Mouse (Mus musculus) hindbrain, embryonic 10.5 days (tissue): ENCODE measurements around the gene Gm3187. TPM values are rescaled to one million over a fixed set of nuclear protein-coding genes. Genes with fewer than 3 reads are reported as not detected.
"Not testable (repeated sequence)": the region's sequence is repeated elsewhere in the genome, so short reads cannot be mapped to it uniquely, and the experiment has no call there.

ENCODE experiments used
- DNase-seq: peaks from one replicate; pipeline ENCODE4 v3.0.0-alpha.2; 2017; ENCODE audit warnings: low spot score
- H3K27ac ChIP-seq: fragments of 300-500 bp; sonication (generic); 2 replicates; pipeline ENCODE4 v1.5.1; 2016; ENCODE audit warnings: mild to moderate bottlenecking, moderate library complexity
- H3K27me3 ChIP-seq: fragments of 300-500 bp; sonication (generic); 2 replicates; pipeline ENCODE4 v1.6.1; 2016; ENCODE audit warnings: mild to moderate bottlenecking; ENCODE audit not compliant: poor library complexity, insufficient read depth, severe bottlenecking
- H3K36me3 ChIP-seq: fragments of 300-500 bp; sonication (generic); 2 replicates; pipeline ENCODE4 v1.6.1; 2016; ENCODE audit warnings: mild to moderate bottlenecking, moderate library complexity
- H3K4me1 ChIP-seq: fragments of 300-500 bp; sonication (generic); replicated peaks from 2 replicates; pipeline ENCODE4 v1.6.1; 2016; ENCODE audit warnings: mild to moderate bottlenecking
- H3K4me3 ChIP-seq: fragments of 300-500 bp; sonication (generic); 2 replicates; pipeline ENCODE4 v1.5.1; 2016; ENCODE audit warnings: mild to moderate bottlenecking, moderate library complexity
- H3K9me3 ChIP-seq: fragments of 300-500 bp; sonication (generic); 2 replicates; pipeline ENCODE4 v1.6.1; 2016; ENCODE audit warnings: mild to moderate bottlenecking, moderate library complexity
- WGBS: fragments of 180-500 bp; shearing (Covaris S2); methylation state at CpG from one replicate; pipeline ENCODE4 v1.1.7; 2016; 5-methylcytosine and 5-hydroxymethylcytosine counted together
- polyA plus RNA-seq: library from polyadenylated mRNA; unstranded; fragments of >200 nt; fragmentation: Nextera tagmentation; extraction: Ambion mirVana; gene quantifications from 2 replicates; pipeline ENCODE4 v1.2.1, GENCODE M21; 2016

Gm3187 gene
- not detected in 2 replicates for polyA plus RNA-seq

- H3K27me3 ChIP-seq, DNase-seq, H3K36me3 ChIP-seq, H3K4me1 ChIP-seq, H3K27ac ChIP-seq, H3K4me3 ChIP-seq, H3K9me3 ChIP-seq: not testable (repeated sequence)
- WGBS: 89% methylated on average over 4 of the region's 5 CpGs
These were observed at the start of gene Gm3187 for GRCm38 (mm10) chr14:5483907-5484306. Gm3187 (plus strand) TSS chr14:5484207.

GRCm38 (mm10) chr14:5455367-5455766 is 28.6 kb upstream of the Gm3187 start, which contains the start of gene Gm3194:
Gm3194 (minus strand) TSS chr14:5455467.
- H3K4me1 ChIP-seq, H3K4me3 ChIP-seq, H3K9me3 ChIP-seq, H3K27ac ChIP-seq, H3K27me3 ChIP-seq, DNase-seq, H3K36me3 ChIP-seq: not testable (repeated sequence)
- WGBS: no CpG with 5 or more reads among the region's 3 CpGs

- H3K4me3 ChIP-seq, H3K27ac ChIP-seq, H3K4me1 ChIP-seq, DNase-seq, H3K27me3 ChIP-seq, H3K9me3 ChIP-seq, H3K36me3 ChIP-seq: not testable (repeated sequence)
- WGBS: no CpG with 5 or more reads among the region's 19 CpGs
These were observed 23.5 kb upstream of the Gm3187 start for GRCm38 (mm10) chr14:5460469-5460868.

GRCm38 (mm10) chr14:5477730-5478129 is 6.3 kb upstream of the Gm3187 start, which contains the start of gene Gm8246:
Gm8246 (minus strand) TSS chr14:5477830.
- not testable (repeated sequence) for H3K4me1 ChIP-seq, H3K4me3 ChIP-seq, H3K27ac ChIP-seq, H3K36me3 ChIP-seq, H3K9me3 ChIP-seq, DNase-seq, H3K27me3 ChIP-seq
- WGBS: no CpG with 5 or more reads among the region's 3 CpGs

GRCm38 (mm10) chr14:5501374-5501773 is 17.4 kb downstream of the Gm3187 start, which contains the start of gene Gm3488:
Gm3488 (plus strand) TSS chr14:5501674.
- H3K9me3 ChIP-seq, H3K4me1 ChIP-seq, H3K27me3 ChIP-seq, H3K27ac ChIP-seq, DNase-seq, H3K4me3 ChIP-seq, H3K36me3 ChIP-seq: not testable (repeated sequence)
- WGBS: no CpG with 5 or more reads among the region's 35 CpGs

GRCm38 (mm10) chr14:5538196-5538595 is 54.2 kb downstream of the Gm3187 start, which contains the start of gene Gm3532:
Gm3532 (plus strand) TSS chr14:5538496.
- DNase-seq, H3K4me1 ChIP-seq, H3K9me3 ChIP-seq, H3K36me3 ChIP-seq, H3K27me3 ChIP-seq, H3K27ac ChIP-seq, H3K4me3 ChIP-seq: not testable (repeated sequence)
- whole genome bisulfite sequencing: no CpG with 5 or more reads among the region's 2 CpGs

Other genes with a start within 250 kb of the Gm3187 start
- gene Gm3526, start 223.6 kb upstream of the Gm3187 start, polyA plus RNA-seq: 0.10 TPM in 1 of 2 replicates, not detected in the other
- gene Gm3542, start 149.3 kb upstream of the Gm3187 start, polyA plus RNA-seq: not detected in 2 replicates
- not detected in 2 replicates for gene Gm3500, start 95.2 kb upstream of the Gm3187 start, polyA plus RNA-seq
- gene Gm3194, start 28.7 kb upstream of the Gm3187 start, polyA plus RNA-seq: 0.65 TPM in 2 replicates
- not detected in 2 replicates for gene Gm8246, start 6.4 kb upstream of the Gm3187 start, polyA plus RNA-seq
- gene Gm3488, start 17.5 kb downstream of the Gm3187 start, polyA plus RNA-seq: 1.6 and 1.9 TPM in 2 replicates
- gene Gm3532, start 54.3 kb downstream of the Gm3187 start, polyA plus RNA-seq: not detected in 2 replicates
- not detected in 2 replicates for gene Gm8265, start 148.8 kb downstream of the Gm3187 start, polyA plus RNA-seq
- not detected in 2 replicates for gene Gm9603, start 203.2 kb downstream of the Gm3187 start, polyA plus RNA-seq